Comparison of ENCODE assay signal across 11 mouse cellular contexts in genomic region chr14:62258978-62259536, GRCm38 (mm10). TPM values are rescaled to one million over a fixed set of nuclear protein-coding genes. Genes with fewer than 3 reads are reported as not detected.
A peak's percentile ranks its signal among the peaks of the same experiment; 100 is the strongest.
DNase-seq lines count a peak whose midpoint lies in the region; ATAC-seq and TF ChIP-seq lines count a peak whose summit lies in the region.
"Had no signal": no experiment of that assay in that cellular context is flagged by ENCODE, and none has a peak within 500 bp of the region (broad histone marks: within the 10 kb centered on the region; RNA-seq: fewer than 3 reads in every experiment).

No protein-coding gene starts in this region.

- H3K4me3 ChIP-seq in lung, embryonic 14.5 days (ENCODE audit: low read depth, low read length) = no peak overlapping the region
- no peak overlapping the region for H3K4me3 ChIP-seq in heart, embryonic 10.5 days
- H3K4me3 ChIP-seq: hindbrain, embryonic 13.5 days had no signal

- no peak for TF ChIP-seq CTCF in lung, embryonic 14.5 days (IDR thresholded peaks at IDR 0.05; ENCODE audit: low read depth)

- ATAC-seq in lung, embryonic 14.5 days (ENCODE audit: insufficient read depth) = peak; percentile 84

- peak overlapping the region; percentile 61 for H3K27ac ChIP-seq in lung, embryonic 14.5 days (ENCODE audit: low read depth)
- peak overlapping the region; percentile 31; the same call in 1 of the 2 replicates for H3K27ac ChIP-seq in heart, embryonic 10.5 days
- H3K27ac ChIP-seq: hindbrain, embryonic 13.5 days had no signal

- H3K9me3 ChIP-seq in lung, embryonic 14.5 days (ENCODE audit: low read depth, low read length) = no peaks in the 10 kb centered on the region
- no peaks in the 10 kb centered on the region for H3K9me3 ChIP-seq in heart, embryonic 10.5 days
- H3K9me3 ChIP-seq: G1E; hindbrain, embryonic 13.5 days had no signal

- no peak overlapping the region; the same call in 1 of the 2 replicates for H3K9ac ChIP-seq in lung, embryonic 14.5 days
- H3K9ac ChIP-seq: hindbrain, embryonic 13.5 days had no signal

- 32% methylated on average over 10 of the region's 10 CpGs for WGBS in lung, embryonic 14.5 days
- WGBS in heart, embryonic 10.5 days = 45% methylated on average over 10 of the region's 10 CpGs

- no peaks in the 10 kb centered on the region for H3K27me3 ChIP-seq in lung, embryonic 14.5 days (ENCODE audit: insufficient read depth, low read length)
- H3K27me3 ChIP-seq in heart, embryonic 10.5 days (ENCODE audit: insufficient read depth, poor library complexity, severe bottlenecking) = no peaks in the 10 kb centered on the region
- H3K27me3 ChIP-seq: hindbrain, embryonic 13.5 days had no signal

- H3K4me1 ChIP-seq in lung, embryonic 14.5 days (ENCODE audit: insufficient read depth) = 0 out of 2 replicates have a peak, but pooled peaks cover 4% of the 10 kb centered on the region
- H3K4me1 ChIP-seq in heart, embryonic 10.5 days = peaks cover 23% of the 10 kb centered on the region
- H3K4me1 ChIP-seq: hindbrain, embryonic 13.5 days had no signal

- H3K36me3 ChIP-seq in lung, embryonic 14.5 days (ENCODE audit: insufficient read depth) = no peaks in the 10 kb centered on the region
- no peaks in the 10 kb centered on the region for H3K36me3 ChIP-seq in heart, embryonic 10.5 days
- H3K36me3 ChIP-seq: G1E; hindbrain, embryonic 13.5 days had no signal

- H3K4me2 ChIP-seq in lung, embryonic 14.5 days = no peak overlapping the region
- H3K4me2 ChIP-seq: hindbrain, embryonic 13.5 days had no signal

- peak; percentile 74 for DNase-seq in lung, embryonic 14.5 days
- no peak for DNase-seq in lung, postnatal 25 days (ENCODE audit: low spot score)
- no peak for DNase-seq in heart, embryonic 10.5 days (ENCODE audit: low spot score)
- DNase-seq in kidney, postnatal 14 days = peak; percentile 25
- peak; percentile 8 to 12 for DNase-seq in thymus, postnatal 10 days (ENCODE audit: low spot score in 2 of 2)
- DNase-seq in B cell, adult 2 months = no peak
- no peak for DNase-seq in spleen, postnatal 4 days (ENCODE audit: low spot score in 2 of 2)
- DNase-seq: adrenal gland, adult 2 months; cerebellum, adult 8-10 months had no signal

RNA-seq across cellular contexts. Expression of gene Rnaseh2b, which starts 33.3 kb away (rescaled TPM):
- polyA plus RNA-seq in lung, embryonic 14.5 days (2014; fragmentation: Nextera tagmentation; extraction: Ambion mirVana) = 73.7 and 79.2 TPM in 2 replicates
- polyA plus RNA-seq in heart, embryonic 10.5 days (2016; fragmentation: Nextera tagmentation; extraction: Ambion mirVana) = 61.0 and 65.2 TPM in 2 replicates

RNA-seq across cellular contexts. Expression of gene Dleu7, which starts 33.8 kb away (rescaled TPM):
- 1.1 and 1.2 TPM in 2 replicates for polyA plus RNA-seq in lung, embryonic 14.5 days (2014; fragmentation: Nextera tagmentation; extraction: Ambion mirVana)
- 1.1 and 1.5 TPM in 2 replicates for polyA plus RNA-seq in heart, embryonic 10.5 days (2016; fragmentation: Nextera tagmentation; extraction: Ambion mirVana)
- polyA plus RNA-seq: adrenal gland, adult 2 months; G1E had no signal

Comparison
In these comparisons a context has a peak if more than half of its experiments do, and no peak if none do; other contexts are left out.
1. DNase-seq: peak in lung, embryonic 14.5 days (single experiment), kidney, postnatal 14 days (single experiment) and thymus, postnatal 10 days (2 of 2); none in lung, postnatal 25 days (single experiment), heart, embryonic 10.5 days (single experiment), B cell, adult 2 months (0 of 2) and spleen, postnatal 4 days (0 of 2).